Mouse (Mus musculus): ENCODE data around the gene Thpo.

Gene Thpo

DNA sequence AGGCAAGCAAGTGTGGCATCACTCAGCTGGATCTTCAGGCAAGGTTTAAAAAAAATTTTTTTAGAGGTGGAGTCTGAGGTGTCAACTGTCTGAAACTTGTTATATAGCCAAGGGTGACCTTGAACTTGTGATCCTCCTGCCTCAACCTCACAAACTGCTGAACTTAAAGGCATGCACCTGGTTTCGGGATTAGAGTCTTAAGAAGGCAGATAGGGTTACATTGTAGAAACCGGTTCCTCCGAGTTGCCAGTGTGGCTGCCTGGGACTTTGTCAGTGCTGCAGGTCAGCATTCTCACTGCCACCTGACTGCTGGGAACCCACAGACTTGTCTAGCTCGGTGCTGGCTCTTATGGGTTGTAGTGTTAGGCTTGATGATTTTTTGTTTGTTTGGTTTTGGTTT is 11.1 kb downstream of the Thpo start:
- no peak for DNase-seq

DNA sequence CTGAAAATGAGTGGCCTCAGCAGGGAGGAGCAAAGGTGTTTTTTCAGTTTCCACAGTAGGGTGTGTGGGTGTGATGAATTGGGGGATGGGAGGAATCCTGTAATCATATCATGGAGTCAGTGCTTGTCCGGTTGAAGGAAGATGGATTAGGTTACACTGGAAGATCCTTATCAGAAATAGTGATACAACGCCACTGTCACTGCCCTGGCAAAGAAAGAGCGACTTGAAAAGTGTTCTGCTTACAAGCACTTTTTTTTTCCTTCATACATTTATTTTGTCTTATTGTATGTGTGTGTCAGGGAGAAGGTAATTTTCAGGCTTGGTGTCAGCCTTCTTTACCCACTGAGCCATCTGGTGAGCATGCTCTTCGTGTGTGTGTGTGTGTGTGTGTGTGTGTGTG is 11.6 kb downstream of the Thpo start:
- no peak for DNase-seq

DNA sequence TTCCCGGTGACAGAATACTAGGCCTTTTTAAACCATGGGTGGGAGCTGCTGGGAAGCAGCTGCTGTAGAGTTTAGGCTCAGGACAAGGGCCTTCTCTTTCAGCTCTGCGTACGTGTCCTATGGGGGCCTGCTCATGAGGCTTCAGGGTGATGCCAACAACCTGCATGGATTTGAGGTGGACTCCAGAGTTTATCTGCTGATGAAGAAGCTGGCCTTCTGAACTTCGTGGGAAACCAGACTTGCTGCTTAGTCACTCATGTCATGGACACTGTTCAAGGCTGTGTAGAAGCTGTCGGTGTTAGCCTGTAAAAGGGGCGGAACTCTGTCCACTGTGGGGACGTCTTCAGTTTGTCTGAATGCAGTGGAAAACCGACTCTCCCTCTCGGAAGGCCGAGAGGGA is 12.5 kb downstream of the Thpo start:
- no peak for DNase-seq

DNA sequence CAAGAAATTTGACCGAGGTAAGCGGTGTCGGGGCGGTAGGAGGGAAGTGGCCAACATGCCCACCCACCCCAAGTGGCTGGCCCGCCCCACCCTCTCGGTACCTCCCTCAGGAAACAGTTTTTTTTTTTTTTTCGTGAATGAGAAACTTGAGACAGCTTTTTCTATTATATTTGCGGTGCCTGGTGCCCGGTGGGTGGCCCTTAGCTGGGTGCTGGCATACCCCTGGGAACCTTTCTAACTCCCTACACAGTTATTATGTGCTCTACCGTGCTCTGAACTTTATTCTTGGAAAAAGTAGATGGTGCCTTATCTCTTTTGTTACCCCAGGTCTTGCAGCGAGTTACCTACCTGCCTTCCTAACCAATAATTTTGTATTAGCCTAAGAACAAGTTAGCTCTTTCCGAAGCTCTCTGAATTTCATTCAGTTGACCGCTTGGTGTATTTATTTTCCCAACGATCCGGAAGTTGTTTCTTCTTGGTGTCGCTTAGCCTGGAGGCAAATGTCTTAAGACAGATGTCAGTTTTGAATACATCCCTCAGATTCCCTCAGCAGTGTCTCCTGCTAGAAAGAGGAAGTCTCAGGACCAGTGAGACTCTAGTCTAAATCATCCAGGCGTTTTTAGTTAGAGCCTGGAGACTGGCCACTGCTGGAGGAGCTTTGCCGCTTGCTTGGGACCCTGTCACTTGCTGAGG is 16.2 kb downstream of the Thpo start:
- DNase-seq, result no peak

DNA sequence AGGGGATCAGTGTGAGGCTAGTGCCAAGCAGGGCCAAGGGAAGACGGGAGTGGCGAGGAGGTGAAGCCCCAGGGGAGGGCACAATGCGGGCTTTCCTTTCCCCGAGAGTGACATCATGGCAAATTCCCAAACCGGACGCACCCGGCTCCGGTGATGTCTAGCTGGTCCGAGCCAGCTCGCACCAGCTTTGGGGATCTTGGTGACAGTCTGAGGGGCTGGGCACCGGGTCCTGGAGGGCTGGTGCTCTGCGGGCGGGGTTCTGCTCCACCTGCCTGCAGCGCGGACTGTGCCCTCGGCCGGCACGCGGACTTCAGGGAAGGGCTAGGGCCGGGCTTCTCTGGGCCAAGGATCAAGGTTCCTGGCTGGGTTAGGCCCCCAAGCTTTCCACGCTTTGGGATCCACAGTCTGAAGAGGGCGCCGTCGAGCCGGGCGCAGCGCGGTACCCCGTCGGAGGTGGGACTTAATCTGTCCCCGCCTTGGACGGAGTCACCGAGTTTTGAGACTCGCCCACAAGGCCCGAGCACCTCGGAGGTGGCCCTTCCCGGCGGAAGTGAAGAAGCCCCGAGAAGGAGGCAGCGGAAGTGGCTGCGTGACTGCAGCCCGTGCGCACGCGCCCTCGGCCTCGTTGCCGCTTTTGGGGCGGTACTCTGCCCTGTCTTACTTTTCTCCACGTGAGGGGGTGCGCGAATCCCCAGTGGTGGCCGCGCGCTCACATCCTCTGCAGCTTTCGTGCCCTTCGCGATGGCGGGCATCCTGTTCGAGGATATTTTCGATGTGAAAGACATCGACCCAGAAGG is 16.9 kb downstream of the Thpo start, which contains the start of the genes Polr2h and Clcn2:
TSS of gene Polr2h (plus strand) at position 485 of the 797 bp plus-strand sequence.
TSS of gene Clcn2 (minus strand) at position 566 of the 797 bp plus-strand sequence.
- peak; percentile 96 for DNase-seq

DNA sequence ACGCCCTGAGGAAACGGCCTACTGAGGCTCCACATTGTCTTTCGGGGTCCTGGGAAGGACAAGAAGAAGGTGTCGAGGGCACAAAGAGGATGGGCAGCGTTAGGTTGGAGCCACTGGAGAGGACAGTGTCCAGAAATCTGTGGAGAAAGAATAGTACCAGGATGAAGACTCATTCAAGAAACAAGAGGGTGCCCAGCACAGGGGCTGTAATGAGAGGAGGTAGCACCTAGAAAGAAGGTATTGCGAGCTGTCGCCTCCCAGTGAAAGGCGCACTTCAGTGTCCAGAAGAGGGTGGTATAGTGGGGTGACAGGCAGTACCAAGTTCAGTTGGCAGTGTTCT is 17.5 kb downstream of the Thpo start:
- DNase-seq, result peak; percentile 19

DNA sequence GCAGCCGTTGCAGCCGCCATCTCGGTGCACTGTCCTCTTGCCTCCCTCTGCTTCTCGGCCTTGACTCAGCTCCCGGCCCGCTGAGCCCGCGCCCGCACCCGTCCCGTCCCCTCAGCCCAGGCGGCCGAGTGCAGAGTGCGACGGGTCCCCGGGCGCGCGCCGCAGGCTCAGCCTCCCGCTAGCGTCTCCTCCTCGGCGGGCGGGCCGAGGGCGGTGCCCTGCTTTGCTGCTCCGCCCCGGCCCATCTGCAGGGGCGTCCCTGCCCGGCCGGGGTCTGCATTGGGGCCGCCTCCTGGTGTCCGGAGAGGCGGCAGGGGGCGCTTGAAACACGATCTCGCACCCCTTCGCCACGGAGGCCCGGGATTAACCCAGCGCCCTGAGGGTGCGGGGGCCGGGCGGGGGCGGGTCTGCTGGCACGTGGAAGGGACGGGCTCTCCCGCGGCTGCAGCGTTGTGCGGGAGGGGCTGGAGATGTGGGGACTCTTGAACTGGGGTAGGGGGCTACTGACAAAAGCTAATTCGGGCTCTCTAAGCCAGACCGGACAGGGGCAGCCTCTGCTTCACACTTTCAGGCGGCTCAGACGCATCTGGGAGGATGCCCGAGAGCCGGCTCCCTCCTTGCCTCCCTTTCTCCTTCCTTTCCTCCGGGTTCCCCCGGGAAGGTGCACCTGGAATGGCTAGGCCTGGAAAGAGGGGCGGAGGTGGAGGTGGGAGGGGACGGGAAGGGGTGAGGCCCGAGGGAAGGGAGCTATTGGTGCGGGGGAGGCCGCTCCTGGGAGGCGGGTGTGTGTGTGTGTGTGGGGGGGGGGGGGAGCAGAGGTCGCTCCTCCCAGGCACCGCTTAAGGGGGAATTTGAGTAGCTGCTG is 18.1 kb downstream of the Thpo start:
- DNase-seq, result peak; percentile 76

DNA sequence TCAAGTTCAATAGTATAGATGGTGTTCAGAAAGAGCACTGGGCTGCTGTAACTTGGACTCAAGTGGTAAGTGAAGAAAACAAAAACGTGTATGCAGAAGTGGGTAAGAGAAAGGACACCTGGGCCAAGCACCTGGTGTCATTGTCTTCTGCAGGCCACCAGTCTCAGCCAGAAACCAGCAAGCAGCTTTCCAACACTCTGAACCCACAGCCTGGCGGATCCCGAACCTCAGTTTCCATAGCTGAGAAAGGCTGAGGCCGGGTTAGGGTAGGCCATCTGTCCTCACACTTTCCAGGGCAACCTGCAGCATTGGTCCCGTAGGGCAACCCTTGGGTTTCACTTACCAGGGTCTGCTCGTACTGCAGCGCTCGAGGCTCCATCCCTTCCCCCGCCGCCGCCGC is 18.7 kb downstream of the Thpo start:
- no peak for DNase-seq

DNA sequence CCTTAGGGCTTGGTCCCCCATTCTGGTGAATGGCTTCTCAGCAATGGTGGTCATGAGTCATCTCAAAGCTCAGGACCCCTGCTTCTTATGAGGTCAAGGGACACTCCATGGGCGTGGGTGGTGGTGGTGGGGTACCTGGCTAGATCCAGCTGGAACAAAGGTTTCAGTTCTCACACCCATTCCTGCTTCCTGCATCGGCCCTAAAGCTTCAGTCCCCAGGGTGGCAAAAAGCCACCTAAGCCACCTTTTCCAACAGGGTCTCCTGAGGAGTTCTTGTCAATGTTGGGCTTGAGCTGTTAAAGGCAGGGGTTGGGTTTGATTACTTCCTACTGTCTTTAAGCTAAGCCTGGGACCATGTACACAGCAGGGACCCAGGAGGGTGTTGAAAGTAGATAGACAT is 19.1 kb downstream of the Thpo start:
- no peak for DNase-seq

DNA sequence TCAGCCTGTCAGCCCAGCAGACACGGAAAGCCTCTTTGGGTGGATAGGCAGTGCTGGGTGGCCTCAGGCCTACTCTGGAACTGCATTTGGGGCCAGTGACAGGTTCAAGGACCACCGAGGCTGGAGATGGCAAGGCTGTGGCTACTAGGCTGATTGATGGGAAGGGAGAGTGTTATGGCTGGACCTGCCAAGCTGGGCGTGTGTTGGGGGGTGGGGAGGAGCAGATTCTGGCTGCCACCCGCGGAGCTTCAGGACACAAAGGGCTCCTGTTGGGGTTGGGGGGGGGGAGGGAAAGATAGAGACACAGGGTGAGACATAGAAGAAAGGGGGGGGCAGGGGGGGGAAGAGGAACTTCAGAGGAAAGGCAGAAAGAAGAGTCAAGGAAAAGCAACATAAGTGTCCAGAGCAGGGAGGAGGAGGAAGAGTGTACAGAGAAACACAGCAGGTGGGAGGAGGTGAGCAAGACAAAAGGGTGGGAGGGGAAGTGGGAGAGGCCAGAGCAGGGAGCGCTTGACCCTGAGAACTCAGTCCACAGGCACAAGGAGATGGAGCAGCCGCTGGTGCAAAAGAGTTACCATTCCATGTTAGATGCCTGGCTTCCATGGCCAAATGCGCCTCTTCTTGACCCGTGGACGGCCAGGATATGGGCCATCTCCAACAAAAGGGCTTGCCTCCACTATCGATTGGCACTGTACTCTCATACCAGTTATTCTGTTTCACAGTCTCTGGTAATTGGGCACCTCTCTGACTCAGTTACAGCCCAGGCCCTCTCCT is 19.8 kb downstream of the Thpo start:
- no peak for DNase-seq

DNA sequence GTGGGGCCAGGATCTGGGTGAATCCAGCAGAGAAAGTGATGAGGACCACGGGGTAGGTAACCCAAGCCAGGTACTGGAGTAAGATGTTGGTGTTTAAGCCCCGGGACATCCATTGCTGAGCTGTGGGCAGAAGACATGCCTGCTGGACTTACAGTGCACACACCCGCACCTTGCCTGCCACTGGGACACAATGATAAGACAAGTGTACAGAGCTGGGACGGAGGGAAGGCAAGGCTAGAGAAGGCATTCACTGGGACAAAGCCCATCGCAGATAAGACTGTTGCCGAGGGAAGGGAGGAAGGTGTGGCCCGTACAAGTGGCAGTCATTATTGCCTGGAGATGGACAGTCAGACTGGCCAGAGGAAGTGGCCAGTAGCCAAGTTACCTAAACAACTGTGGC is 21.4 kb downstream of the Thpo start:
- no peak for DNase-seq

DNA sequence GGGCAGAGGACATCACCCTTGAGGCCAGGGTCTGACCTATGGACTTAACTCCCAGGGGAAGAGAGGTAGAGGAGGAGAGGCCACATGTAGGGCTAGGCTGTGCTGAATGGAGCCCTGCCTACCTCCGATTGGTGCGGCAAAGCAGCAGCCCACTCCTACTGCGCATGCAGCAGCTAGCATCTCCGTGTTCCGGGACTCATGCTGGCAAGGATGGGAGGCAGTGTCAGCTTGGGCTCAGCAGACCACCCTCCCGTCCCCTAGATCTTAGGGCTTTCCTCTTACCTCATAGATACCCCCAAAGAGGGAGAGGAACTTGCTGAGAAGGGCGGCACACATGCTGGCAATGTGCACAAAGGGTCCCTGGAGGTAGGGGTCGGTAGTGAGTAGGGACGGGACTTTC is 22.1 kb downstream of the Thpo start:
- no peak for DNase-seq

DNA sequence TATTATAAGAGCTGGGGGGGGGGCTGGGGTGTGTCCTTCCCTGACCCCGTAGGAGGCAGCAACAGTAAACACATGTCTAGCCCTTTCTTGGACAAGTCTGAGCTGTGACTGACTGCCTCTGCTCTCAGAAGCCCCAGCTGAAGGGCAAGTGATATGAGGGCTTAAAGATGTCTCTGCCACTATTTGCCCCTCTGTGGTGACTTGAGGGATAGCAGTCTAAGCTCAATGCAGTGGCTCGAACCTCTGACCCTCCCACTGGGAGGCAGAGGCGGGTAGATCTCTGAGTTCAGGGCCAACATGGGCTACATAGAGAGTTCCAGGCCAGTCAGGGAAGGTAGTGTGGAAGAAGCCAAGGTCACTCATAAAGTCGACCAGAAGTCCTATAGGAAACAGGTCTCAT is 23.5 kb downstream of the Thpo start:
- no peak for DNase-seq

DNA sequence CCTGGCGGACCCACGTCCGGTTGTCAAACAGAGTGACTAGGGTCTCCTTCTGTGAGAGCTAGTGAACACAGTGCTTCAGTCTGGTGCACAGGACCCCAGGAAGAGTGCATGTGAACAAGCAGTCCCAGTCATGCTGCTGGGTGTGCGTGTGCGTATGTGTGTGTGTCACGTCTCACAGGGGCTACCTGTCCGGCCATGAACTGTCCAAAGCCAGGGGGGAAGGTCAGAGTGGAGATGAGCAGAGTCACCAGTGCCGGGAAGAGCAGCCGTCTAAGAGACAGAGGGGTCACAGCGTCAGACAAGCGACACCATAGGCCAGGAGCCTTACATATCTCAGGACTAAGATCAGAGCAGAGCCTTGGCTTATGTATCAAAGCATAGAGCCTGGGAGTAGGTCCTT is 23.9 kb downstream of the Thpo start:
- no peak for DNase-seq

DNA sequence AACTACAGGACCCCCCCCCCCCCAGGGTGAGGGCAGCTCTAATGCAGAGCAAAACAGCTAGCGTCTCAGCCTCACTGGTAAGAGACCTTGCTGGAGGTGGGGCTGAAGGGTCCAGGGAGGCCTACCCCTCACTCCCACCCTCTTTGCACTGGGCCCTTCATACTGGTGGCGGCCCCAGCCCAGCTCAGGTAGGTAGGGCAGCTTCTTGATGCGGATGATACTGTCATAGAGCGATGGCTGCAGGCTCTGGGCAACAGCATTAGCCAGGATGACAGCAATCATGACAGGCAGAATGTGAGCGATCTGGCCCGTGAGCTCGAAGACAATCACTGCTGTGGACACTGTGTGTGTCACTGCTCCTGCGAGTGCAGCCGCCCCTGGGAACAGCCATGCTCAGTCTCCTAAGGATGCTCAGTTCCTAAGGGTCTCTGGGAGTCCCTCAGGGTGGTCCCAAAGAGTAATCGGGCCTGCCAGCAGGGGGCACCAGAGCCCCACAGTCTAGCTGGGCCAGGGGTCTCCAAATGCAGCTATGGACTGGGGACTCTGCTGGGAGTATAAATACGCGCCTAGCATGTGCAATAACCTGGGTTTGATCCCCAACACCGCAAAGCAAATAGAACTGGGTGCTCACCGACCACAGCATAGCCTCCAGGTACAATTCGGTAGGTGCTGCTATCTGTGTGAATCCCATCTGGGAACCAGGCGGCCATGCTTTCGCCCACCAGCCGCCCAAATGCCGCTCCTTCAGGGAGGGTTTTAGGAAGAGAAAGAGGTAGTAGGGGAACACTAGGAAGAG is 25.2 kb downstream of the Thpo start:
- DNase-seq, result peak; percentile 46

DNA sequence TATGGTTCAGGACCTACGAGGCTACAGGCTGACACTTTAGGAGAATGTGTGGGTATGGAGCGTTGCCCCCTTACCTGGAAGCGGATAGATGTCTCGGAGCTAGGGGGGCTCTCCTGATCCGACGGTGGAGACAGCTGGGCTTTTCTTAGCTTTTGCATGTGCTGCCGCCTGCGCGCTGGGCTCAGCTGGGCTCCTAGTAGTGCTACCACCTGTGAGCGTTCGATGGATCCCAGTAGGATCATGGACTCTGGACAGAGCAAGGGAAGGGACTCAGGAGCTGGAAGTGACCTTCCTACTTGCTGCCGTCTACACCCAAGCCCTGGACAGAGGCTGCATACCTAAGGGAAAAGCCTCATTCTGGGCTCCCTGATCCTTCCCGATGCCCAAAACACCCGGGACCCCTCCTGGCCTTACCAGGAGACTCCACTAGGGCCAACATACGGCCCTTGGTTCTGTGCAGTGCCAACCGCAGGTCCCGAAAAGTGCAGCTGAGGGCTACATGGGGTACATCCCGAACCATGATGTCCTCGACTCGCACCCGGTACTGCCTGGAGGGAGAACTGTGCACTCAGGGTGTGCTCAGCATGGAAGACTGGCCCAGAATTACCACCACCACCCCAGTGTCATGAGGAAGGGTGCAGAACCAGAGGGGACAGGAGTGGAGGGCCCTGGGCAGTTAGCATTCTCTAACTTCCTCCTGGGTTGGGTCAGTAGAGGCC is 25.9 kb downstream of the Thpo start:
- no peak for DNase-seq

DNA sequence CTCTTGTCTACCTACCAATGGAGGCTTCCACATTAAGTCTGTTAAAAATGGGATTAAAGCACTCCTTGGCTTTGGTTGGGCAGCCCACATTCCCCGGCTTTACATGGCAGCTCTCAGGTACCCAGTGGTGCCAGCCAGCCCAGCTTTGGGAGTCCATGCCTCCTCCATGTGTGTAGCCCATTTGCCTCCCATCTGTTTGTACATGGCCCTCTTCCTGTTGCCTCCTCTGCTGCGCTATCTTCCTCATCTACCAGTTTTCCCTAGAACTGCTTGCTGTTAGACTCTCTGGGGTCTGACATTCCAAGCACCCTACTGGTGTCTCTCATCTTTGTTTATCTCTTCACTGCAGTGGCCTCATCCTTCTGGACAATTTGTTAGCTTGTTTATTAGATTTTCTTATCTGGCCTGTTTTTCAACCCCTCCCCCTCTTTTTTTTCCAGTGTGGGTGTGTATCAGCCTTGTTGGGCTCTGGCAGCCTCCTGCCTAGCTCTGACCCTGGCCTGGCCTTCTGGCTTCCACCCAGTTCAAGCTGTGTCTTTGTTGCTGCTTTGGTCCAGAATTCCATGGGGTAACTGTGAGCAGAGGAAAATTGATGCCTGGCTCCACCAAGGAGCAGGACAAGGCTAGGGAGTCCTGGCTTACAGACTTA is 27.8 kb downstream of the Thpo start:
- no peak for DNase-seq

DNA sequence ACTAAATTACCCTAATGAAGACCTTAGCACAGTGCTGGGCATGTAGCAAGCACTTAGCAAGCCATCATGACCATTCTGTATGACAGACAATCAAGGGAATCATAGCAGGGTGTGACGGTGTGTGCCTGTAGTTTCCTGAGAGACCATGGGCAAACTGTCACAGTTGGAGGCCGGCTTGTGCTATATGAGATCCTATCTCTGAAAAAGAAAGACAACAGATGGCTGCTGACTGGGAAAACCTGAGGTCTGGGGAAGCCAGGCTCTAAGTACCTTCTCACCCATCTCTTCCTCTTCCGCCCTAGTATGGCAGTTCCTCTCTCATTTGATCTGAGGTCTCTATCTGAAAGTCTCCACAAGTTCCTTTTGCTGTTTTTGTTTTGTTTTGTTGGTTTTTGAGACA is 28.5 kb downstream of the Thpo start:
- no peak for DNase-seq

DNA sequence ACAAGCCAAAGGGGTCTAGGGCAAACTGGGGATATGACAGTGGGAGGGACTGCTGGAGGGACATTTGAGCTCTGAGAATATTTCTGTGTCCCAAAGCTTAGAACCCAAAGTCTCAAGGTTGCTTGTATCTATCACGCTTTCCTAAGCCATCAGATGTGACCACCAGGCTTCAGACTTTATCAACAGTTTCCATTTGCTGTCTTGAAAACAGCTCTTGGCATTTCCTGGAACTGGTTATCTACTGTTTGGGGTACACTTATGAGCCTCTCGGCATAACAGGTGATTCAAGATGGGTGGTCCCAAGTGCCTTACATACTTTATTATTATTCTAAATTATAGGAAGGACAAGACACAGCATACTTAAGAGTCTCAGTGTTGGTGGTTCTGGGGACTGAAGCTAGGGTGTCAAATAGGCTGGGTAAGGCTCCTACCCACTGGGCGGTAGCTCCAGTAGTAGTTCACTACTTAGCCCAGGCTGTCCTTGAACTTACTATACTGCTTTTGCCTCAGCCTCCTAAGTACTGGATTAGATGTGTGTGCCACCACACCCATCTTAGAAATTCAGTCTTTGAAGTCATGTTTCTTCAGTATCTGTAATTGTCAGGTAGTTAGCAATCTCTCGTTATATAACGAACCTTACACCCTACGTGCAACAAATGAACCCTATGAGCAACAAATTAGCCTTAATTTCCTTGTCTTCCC is 30.5 kb downstream of the Thpo start:
- no peak for DNase-seq

DNA sequence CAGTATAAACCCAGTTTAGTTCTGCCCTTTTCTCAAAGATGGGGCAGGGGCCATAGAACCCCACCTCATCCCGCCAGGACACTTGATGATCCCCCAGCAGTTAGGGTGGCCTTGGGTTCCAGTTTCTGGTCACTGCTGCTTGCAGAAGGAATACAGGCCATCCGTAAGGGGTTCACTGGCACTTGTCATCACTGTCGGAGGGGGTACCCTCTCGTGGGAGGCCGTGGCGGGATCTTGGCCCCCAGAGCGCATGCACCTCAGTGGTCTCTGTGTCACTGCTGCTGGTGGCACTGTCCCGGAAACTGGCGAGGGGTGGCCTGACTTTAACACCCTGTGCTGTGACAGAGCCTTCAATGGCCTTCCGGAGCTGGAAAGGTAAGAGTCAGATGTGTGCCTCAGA is 31.2 kb downstream of the Thpo start:
- no peak for DNase-seq
